Mouse (Mus musculus) stomach, postnatal 0 days (tissue): ENCODE results near the gene Abcb6.

Source experiments
- CTCF ChIP-seq: IDR thresholded peaks from 2 replicates; pipeline ENCODE4 v1.5.1; 2016; ENCODE audit warnings: antibody characterized with exemption, low read depth, mild to moderate bottlenecking, moderate library complexity
- EP300 ChIP-seq: optimal IDR thresholded peaks from 2 replicates; pipeline ENCODE3; 2016; ENCODE audit warnings: antibody characterized with exemption

DNA sequence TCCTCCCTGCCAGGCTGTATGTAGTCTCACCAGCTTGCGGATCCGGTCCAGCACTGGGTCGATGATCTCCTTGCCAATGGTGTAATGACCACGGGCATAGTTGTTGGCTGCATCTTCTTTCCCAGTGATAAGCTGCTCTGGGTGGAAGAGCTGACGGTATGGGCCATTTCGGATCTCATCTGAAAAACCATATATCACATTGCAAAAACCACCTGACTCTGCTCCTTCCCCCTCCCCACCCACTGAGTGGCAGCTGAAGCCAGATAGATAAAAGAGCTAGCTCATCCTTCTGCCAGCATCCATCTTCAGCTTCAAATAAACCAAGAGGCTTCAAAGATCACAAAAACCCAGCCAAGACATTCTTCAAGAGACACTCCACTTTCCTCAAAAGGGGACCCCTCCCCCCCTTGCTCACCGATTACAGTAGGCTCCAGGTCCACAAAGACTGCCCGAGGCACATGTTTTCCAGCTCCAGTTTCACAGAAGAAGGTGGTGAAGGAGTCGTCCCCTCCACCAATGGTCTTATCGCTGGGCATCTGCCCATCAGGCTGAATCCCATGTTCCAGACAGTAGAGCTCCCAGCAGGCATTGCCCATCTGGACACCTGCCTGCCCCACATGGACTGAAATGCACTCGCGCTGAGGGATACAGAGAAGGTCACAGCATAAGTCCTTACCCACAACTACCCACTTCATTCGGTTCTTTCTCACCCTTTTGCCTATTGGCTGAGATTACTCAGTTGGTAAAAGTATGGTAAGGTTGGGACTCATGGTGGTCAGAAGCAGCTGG is 36.8 kb upstream of the Abcb6 start:
- TF ChIP-seq CTCF (no peak), EP300 (no peak)
